Mouse (Mus musculus) MEL (cell line): ENCODE measurements at regions not wholly inside any gene's neighbourhood (a gene's known extent, or its start where the extent isn't known, plus 50 kb on each side); places are given as distances from the start of the nearest gene placed in this dataset.

Source experiments
- EP300 ChIP-seq, 2 experiments: IDR thresholded peaks; 2 replicates each; pipeline ENCODE4 v1.6.1; 2011; ENCODE audit warnings: improper control_type of control experiment in 2 of 2, low read length in 2 of 2, low read depth in 1 of 2, mild to moderate bottlenecking in 1 of 2
- GATA1 ChIP-seq: IDR thresholded peaks from 2 replicates; pipeline ENCODE4 v1.6.1; 2011; ENCODE audit warnings: low read depth, low read length, improper control_type of control experiment
- KAT2A ChIP-seq: conservative IDR thresholded peaks from 2 replicates; pipeline ENCODE4 v1.6.1; 2012; ENCODE audit warnings: low read depth, low read length, improper control_type of control experiment, inconsistent platforms

GRCm38 (mm10) chr13:44513378-44514285 is 215.6 kb upstream of the Jarid2 start:
- no peak for TF ChIP-seq GATA1
- no peak for TF ChIP-seq KAT2A
- TF ChIP-seq EP300 (IDR thresholded peaks at IDR 0.05; ENCODE audit: low read depth in 1 of 2, low read length in 2 of 2) = no peak
